Mouse (Mus musculus) layer of hippocampus, adult 18-20 months (tissue): ENCODE measurements around the gene Trpt1. TPM values are rescaled to one million over a fixed set of nuclear protein-coding genes. Genes with fewer than 3 reads are reported as not detected.

Source experiments
- DNase-seq, 2 experiments: peaks; one replicate each; pipeline ENCODE4 v3.0.0; 2022; ENCODE audit warnings: low spot score in 2 of 2
- long read RNA-seq: library from polyadenylated mRNA; stranded (forward); transcript quantifications from one replicate; pipeline ENCODE4 v2.0.0, GENCODE M21; 2021
- total RNA-seq, 2 experiments: library from RNA; stranded (reverse); gene quantifications; 2 replicates each; pipeline ENCODE4 v1.2.3; 2021

Gene Trpt1
- 10 to 100 TPM; 17.2 to 17.8 TPM for total RNA-seq
- long read RNA-seq, partial matches to known transcripts = 0 of 5 reads
- long read RNA-seq, other reads (novel, unspliced or antisense) = 3 of 5 reads

DNA sequence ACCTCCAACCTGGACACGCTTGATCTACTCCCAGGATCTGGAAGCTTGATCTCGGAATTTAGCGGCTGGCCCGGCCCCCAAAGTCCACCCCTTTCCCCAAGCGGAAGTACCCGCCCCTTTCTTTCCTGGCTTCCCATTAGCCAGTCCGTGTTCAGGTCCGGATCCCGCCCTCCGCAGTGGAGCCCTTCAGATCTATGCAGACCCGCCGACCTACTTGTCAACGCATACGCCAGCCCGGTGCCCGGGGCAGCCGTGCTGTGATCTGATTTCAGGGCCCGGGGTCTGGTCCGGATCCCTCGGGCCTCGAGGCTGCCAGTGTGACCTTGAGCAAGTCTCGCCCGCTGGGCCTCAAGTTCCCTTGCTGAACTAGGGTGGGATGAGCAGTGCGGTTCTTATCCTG lies at the start of gene Trpt1, which contains the start of gene Nudt22:
Gene Trpt1, plus strand, starts transcription at position 126 of the 400 bp plus-strand sequence.
Gene Nudt22, minus strand, starts transcription at position 112 of the 400 bp plus-strand sequence.
- peak; percentile 82 to 88 for DNase-seq

GRCm38 (mm10) chr19:6947742-6948141 lies 48.2 kb upstream of the Trpt1 start:
- no peak for DNase-seq

GRCm38 (mm10) chr19:6948186-6948585 lies 47.7 kb upstream of the Trpt1 start:
- DNase-seq = no peak

- no peak for DNase-seq
Observed at GRCm38 (mm10) chr19:6949532-6949931, 46.4 kb upstream of the Trpt1 start.

DNA sequence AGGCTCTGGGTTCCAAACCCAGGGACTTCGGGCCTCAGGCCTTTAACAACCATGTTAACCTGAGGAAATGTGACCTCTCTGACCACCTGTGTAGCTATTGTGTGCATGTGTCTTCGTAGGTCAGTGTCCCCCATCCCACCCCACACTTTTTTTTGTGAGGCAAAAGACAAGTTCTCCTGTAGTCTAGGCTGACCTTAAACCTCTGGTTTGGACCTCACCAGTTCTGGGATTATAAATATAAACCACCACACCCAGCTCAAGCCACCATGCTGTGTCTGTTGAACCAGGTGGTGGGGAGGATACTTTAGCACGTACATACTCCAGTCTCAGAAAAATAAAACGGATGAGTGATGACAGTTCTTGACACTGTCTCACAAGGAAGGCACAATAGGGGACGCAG lies 46.0 kb upstream of the Trpt1 start:
- no peak for DNase-seq

GRCm38 (mm10) chr19:6950613-6951153 lies 45.2 kb upstream of the Trpt1 start:
- DNase-seq = peak; percentile 61 to 78

- peak; percentile 94 to 96 for DNase-seq
Observed at GRCm38 (mm10) chr19:6951381-6951968, 44.5 kb upstream of the Trpt1 start.

GRCm38 (mm10) chr19:6951994-6952711 lies 43.8 kb upstream of the Trpt1 start:
- DNase-seq = peak; percentile 62 to 75

GRCm38 (mm10) chr19:6952712-6953037 lies 43.3 kb upstream of the Trpt1 start:
- no peak for DNase-seq

- DNase-seq = no peak
Observed at GRCm38 (mm10) chr19:6954046-6954445, 41.9 kb upstream of the Trpt1 start.

DNA sequence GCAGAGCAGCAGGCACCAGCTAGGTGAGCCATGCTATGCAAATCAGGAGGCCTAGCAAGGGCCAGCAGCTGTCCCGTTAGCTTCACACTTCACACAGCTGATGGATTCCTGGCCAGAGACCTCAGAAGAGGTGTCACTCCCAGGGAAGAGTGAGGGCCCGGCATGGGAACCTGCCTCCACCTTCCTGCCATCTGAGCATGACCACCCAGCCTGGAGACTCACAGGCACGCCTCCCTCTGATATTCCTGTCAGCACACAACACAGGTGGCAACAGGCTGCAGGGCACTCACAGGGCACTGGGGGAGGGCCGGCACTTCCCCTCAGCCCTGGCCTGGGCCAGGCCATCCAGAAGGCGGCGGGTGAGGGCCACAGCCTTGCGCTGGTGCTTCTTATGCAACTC lies 40.5 kb upstream of the Trpt1 start:
- no peak for DNase-seq

DNA sequence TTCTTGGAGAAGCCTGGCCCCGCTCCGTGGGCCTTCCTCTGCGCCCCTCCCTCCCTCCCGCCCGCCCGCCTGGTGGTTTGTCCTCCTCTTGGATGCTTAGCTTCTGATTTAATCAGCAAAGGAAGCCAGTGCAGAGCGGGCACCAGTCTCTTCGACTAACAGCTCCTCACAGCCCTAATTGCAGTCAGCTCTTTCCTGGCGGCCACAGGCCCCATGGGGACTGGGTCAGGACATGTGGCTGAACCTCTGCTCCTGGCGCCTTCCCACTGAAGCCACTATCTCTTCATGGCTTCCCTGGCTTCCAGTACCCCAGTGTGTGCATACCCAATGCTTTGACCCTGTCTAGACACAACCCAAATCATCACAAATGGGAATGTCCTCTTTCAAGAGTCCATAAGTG lies 39.5 kb upstream of the Trpt1 start:
- no peak for DNase-seq

- no peak for DNase-seq
Observed at GRCm38 (mm10) chr19:6968491-6969271, 27.2 kb upstream of the Trpt1 start.

DNA sequence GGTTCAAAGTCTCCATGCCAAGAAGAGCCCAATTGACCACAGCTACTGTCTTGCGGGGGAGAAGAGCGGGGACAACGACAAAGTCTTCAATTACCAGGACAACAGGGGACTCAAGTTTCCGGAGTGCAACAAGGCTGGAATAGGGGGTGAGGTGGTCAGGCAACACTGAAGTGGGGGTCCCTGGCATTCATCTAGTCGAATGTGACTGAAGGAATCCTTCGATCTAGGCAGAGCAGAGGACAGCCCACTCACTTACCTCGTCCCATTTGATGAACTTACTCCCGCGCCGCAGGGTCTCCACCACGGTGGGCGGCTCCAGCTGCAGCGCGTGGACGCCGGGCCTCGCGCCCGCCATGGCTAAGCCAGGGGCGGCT lies 26.7 kb upstream of the Trpt1 start:
- DNase-seq = no peak

DNA sequence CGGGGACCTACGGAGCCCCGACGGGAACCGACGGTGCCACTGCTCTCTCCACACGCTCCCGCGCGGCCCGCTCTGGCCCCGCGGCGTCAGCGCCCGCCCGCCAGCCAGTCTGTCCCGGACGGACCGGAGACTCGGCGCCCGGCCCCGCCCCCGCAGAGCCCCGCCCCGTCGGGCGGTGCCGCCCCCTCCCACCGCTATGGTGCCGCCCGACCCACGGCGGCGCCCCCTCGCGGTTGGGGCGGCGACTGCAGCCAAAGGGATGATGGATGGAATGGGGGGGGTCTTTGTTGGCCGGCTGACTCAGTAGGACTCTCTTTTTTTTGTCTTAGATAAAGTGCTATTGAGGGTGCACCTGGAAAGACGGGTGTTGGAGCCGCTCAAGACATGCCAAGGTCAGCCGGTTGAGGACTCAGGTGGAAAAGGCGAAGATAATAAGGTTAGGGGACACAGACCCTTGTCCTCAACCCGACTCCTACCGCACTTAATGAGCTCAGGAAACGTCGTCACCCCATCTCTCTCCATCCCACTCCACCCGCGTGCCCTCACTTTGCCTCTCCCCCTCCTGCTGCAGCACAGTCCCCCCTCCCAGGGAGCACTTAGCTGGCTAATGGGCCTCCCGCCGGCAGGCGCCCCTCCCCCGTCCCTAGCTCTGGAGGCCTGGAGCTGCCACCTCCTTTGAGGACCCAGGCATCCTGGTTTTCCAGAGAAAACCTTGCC lies 26.1 kb upstream of the Trpt1 start:
- no peak for DNase-seq

- DNase-seq = no peak
Observed at GRCm38 (mm10) chr19:6970460-6971085, 25.4 kb upstream of the Trpt1 start.

- DNase-seq = no peak
Observed at GRCm38 (mm10) chr19:6971644-6972043, 24.3 kb upstream of the Trpt1 start.

- no peak for DNase-seq
Observed at GRCm38 (mm10) chr19:6972247-6972917, 23.5 kb upstream of the Trpt1 start.

- DNase-seq = no peak
Observed at GRCm38 (mm10) chr19:6973581-6974190, 22.2 kb upstream of the Trpt1 start.
